ENCODE assay signal across 12 mouse cellular contexts in genomic region chr17:84756090-84756489, GRCm38 (mm10). TPM values are rescaled to one million over a fixed set of nuclear protein-coding genes. Genes with fewer than 3 reads are reported as not detected.
DNase-seq lines count a peak whose midpoint lies in the region; ATAC-seq and TF ChIP-seq lines count a peak whose summit lies in the region.
"Had no signal": no experiment of that assay in that cellular context is flagged by ENCODE, and none has a peak within 500 bp of the region (broad histone marks: within the 10 kb centered on the region; RNA-seq: fewer than 3 reads in every experiment).

No protein-coding gene starts in this region.

- H3K4me1 ChIP-seq in hindbrain, embryonic 14.5 days (replicated peaks; ENCODE audit: control insufficient read depth, insufficient read depth, low read length) = peaks cover 3% of the 10 kb centered on the region; the same call in 1 of the 2 replicates
- H3K4me1 ChIP-seq in hindbrain, embryonic 10.5 days (replicated peaks) = peaks cover 22% of the 10 kb centered on the region
- H3K4me1 ChIP-seq in midbrain, embryonic 14.5 days (ENCODE audit: control insufficient read depth, insufficient read depth, low read length) = peaks cover 12% of the 10 kb centered on the region
- peaks cover 16% of the 10 kb centered on the region for H3K4me1 ChIP-seq in midbrain, embryonic 10.5 days

- DNase-seq in hindbrain, embryonic 14.5 days (ENCODE audit: low spot score) = peak; percentile 59
- no peak for DNase-seq in hindbrain, embryonic 10.5 days (ENCODE audit: low spot score)
- DNase-seq in midbrain, embryonic 14.5 days = peak; percentile 74
- no peak for DNase-seq in midbrain, embryonic 10.5 days (ENCODE audit: low spot score)
- DNase-seq in brain, embryonic 14.5 days (ENCODE audit: low read depth) = peak; percentile 48
- peak; percentile 27 for DNase-seq in thymus, postnatal 0 days (ENCODE audit: low spot score)
- no peak for DNase-seq in gastrocnemius, postnatal 14 days
- DNase-seq in left cerebral cortex, postnatal 25 days (ENCODE audit: low spot score in 2 of 2) = no peak
- DNase-seq: cerebellum, adult 11-12 months; right cerebral cortex, adult 18-20 months had no signal

- no peak for TF ChIP-seq CTCF in brain, embryonic 14.5 days (IDR thresholded peaks at IDR 0.05; ENCODE audit: borderline replicate concordance, extremely low read depth, insufficient read depth, insufficient read length)

- no peaks in the 10 kb centered on the region for H3K27me3 ChIP-seq in hindbrain, embryonic 14.5 days (ENCODE audit: control insufficient read depth, insufficient read depth, low read length)
- no peaks in the 10 kb centered on the region for H3K27me3 ChIP-seq in hindbrain, embryonic 10.5 days (ENCODE audit: insufficient read depth, poor library complexity, severe bottlenecking)
- no peaks in the 10 kb centered on the region for H3K27me3 ChIP-seq in midbrain, embryonic 14.5 days (ENCODE audit: control insufficient read depth, insufficient read depth, low read length)
- H3K27me3 ChIP-seq in midbrain, embryonic 10.5 days (ENCODE audit: low read depth, poor library complexity, severe bottlenecking) = no peaks in the 10 kb centered on the region
- H3K27me3 ChIP-seq: limb, embryonic 13.5 days had no signal

- no peak for ATAC-seq in hindbrain, embryonic 14.5 days (ENCODE audit: low FRiP score)
- ATAC-seq in midbrain, embryonic 14.5 days (ENCODE audit: low FRiP score, low TSS enrichment) = no peak

- H3K9me3 ChIP-seq in hindbrain, embryonic 14.5 days (ENCODE audit: control insufficient read depth, low read length) = no peaks in the 10 kb centered on the region
- H3K9me3 ChIP-seq in hindbrain, embryonic 10.5 days = no peaks in the 10 kb centered on the region
- no peaks in the 10 kb centered on the region for H3K9me3 ChIP-seq in midbrain, embryonic 14.5 days (ENCODE audit: control insufficient read depth, low read length)
- no peaks in the 10 kb centered on the region for H3K9me3 ChIP-seq in midbrain, embryonic 10.5 days (replicated peaks)
- H3K9me3 ChIP-seq: limb, embryonic 13.5 days had no signal

- intact Hi-C loops in gastrocnemius, postnatal 14 days (cut with DNase I; ENCODE audit: low total_unique reads) = no loop called here
- intact Hi-C loops in left cerebral cortex, postnatal 25 days (cut with DNase I) = no loop called here

- WGBS in hindbrain, embryonic 14.5 days = 72% methylated on average over 2 of the region's 2 CpGs
- 82% methylated on average over 2 of the region's 2 CpGs for WGBS in hindbrain, embryonic 10.5 days
- 73% methylated on average over 2 of the region's 2 CpGs for WGBS in midbrain, embryonic 14.5 days
- 82% methylated on average over 2 of the region's 2 CpGs for WGBS in midbrain, embryonic 10.5 days

- TF ChIP-seq POLR2A in brain, embryonic 14.5 days (IDR thresholded peaks at IDR 0.05; ENCODE audit: borderline replicate concordance, extremely low read depth, insufficient read depth, insufficient read length, poor library complexity, severe bottlenecking) = no peak

- H3K4me2 ChIP-seq in hindbrain, embryonic 14.5 days (replicated peaks) = no peak overlapping the region
- H3K4me2 ChIP-seq in midbrain, embryonic 14.5 days (ENCODE audit: low read length) = no peak overlapping the region
- H3K4me2 ChIP-seq: heart, embryonic 11.5 days; limb, embryonic 13.5 days had no signal

- peaks cover 13% of the 10 kb centered on the region for H3K36me3 ChIP-seq in hindbrain, embryonic 14.5 days (replicated peaks; ENCODE audit: control insufficient read depth, insufficient read depth)
- H3K36me3 ChIP-seq in hindbrain, embryonic 10.5 days = peaks cover 32% of the 10 kb centered on the region
- H3K36me3 ChIP-seq in midbrain, embryonic 14.5 days (ENCODE audit: control insufficient read depth, insufficient read depth, low read length) = peaks cover under 1% of the 10 kb centered on the region; the same call in 1 of the 2 replicates
- peaks cover 40% of the 10 kb centered on the region for H3K36me3 ChIP-seq in midbrain, embryonic 10.5 days

- H3K4me3 ChIP-seq in hindbrain, embryonic 14.5 days (replicated peaks; ENCODE audit: low read length) = no peak overlapping the region
- H3K4me3 ChIP-seq in hindbrain, embryonic 10.5 days = no peak overlapping the region
- no peak overlapping the region for H3K4me3 ChIP-seq in midbrain, embryonic 14.5 days (replicated peaks; ENCODE audit: low read depth, low read length)
- no peak overlapping the region for H3K4me3 ChIP-seq in midbrain, embryonic 10.5 days
- H3K4me3 ChIP-seq: limb, embryonic 13.5 days had no signal

- H3K27ac ChIP-seq in hindbrain, embryonic 14.5 days = no peak overlapping the region
- no peak overlapping the region for H3K27ac ChIP-seq in hindbrain, embryonic 10.5 days
- no peak overlapping the region for H3K27ac ChIP-seq in midbrain, embryonic 14.5 days (replicated peaks; ENCODE audit: low read depth, low read length)
- H3K27ac ChIP-seq in midbrain, embryonic 10.5 days (replicated peaks) = no peak overlapping the region
- H3K27ac ChIP-seq: limb, embryonic 13.5 days had no signal

- H3K9ac ChIP-seq in hindbrain, embryonic 14.5 days = no peak overlapping the region
- H3K9ac ChIP-seq in midbrain, embryonic 14.5 days (replicated peaks; ENCODE audit: low read length) = no peak overlapping the region
- H3K9ac ChIP-seq: limb, embryonic 13.5 days had no signal

RNA-seq across cellular contexts. Expression of gene Lrpprc, which starts 34.5 kb away (rescaled TPM):
- polyA plus RNA-seq in hindbrain, embryonic 14.5 days (2014; fragmentation: Nextera tagmentation; extraction: Ambion mirVana) = 50.7 and 51.1 TPM in 2 replicates
- 45.1 and 49.6 TPM in 2 replicates for polyA plus RNA-seq in hindbrain, embryonic 10.5 days (2016; fragmentation: Nextera tagmentation; extraction: Ambion mirVana)
- 36.4 and 51.4 TPM in 2 replicates for polyA plus RNA-seq in midbrain, embryonic 14.5 days (2014; fragmentation: Nextera tagmentation; extraction: Ambion mirVana)
- 49.4 and 50.4 TPM in 2 replicates for polyA plus RNA-seq in midbrain, embryonic 10.5 days (2016; fragmentation: Nextera tagmentation; extraction: Ambion mirVana)
- 17.6 and 27.3 TPM in 2 replicates for polyA plus RNA-seq in brain, embryonic 14.5 days (2012; rRNA removed)
- polyA plus RNA-seq in thymus, postnatal 0 days (2015; fragmentation: Nextera tagmentation; extraction: Ambion mirVana) = 24.1 and 26.4 TPM in 2 replicates
- total RNA-seq in gastrocnemius, postnatal 14 days (2021) = 10 to 100 TPM; 59.7 to 65.7 TPM
- total RNA-seq in left cerebral cortex, postnatal 25 days (2021) = 10 to 100 TPM; 60.1 TPM

Comparison
In these comparisons a context has a peak if more than half of its experiments do, and no peak if none do; other contexts are left out.
1. DNase-seq: peak in hindbrain, embryonic 14.5 days (single experiment), midbrain, embryonic 14.5 days (single experiment), brain, embryonic 14.5 days (single experiment) and thymus, postnatal 0 days (single experiment); none in hindbrain, embryonic 10.5 days (single experiment), midbrain, embryonic 10.5 days (single experiment), gastrocnemius, postnatal 14 days (single experiment) and left cerebral cortex, postnatal 25 days (0 of 2).